In the genomic region with DNA sequence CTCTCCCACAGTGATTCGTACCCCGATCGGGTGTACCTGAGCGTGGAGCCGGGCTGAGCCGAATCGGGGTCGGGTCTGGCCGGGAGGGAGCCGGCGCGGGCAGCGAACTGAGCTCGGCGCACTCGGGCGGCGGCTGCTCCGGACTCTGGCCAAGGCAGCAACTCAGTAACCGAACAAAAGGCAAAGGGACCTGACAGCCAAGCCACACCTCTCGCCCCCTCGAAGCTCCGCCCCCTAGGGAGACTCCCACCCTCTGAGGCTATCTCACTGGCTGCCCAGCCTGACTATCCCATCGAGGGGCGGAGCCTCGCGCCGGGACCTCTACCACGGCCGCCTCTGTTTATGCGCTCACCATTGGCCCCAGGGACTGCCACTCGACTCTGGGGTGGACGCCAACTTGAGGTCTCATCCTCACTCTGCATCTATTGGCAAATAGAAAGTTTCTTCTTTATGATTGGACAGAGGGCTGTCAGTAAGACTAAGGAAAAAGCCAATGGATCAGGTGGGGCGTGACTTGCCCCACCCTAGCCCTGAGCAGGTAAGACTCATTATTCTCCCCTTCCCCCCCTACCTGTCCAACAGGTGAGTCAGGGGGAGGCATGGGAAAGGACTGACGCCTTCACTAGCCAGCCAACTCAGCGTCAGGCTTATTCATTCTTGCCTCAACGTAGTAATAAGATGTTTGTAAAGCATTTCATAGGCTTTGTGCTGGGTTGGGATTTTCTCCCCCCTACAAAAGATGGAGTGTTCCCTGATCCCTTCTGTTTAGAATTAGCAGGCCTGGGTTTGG, we compare ENCODE assay signal across 8 mouse cellular contexts. TPM values are rescaled to one million over a fixed set of nuclear protein-coding genes. Genes with fewer than 3 reads are reported as not detected.
DNase-seq lines count a peak whose midpoint lies in the region; ATAC-seq and TF ChIP-seq lines count a peak whose summit lies in the region.

A gene (minus strand): TSS at position 164 of the 790 bp plus-strand sequence.

- peaks cover 87% of the 10 kb centered on the region for H3K4me1 ChIP-seq in E14TG2a.4 (replicated peaks; ENCODE audit: low read depth, low read length)
- H3K4me1 ChIP-seq in forebrain, embryonic 13.5 days, result peaks cover 22% of the 10 kb centered on the region
- H3K4me1 ChIP-seq in liver, postnatal 0 days (ENCODE audit: insufficient read depth), result peaks cover 37% of the 10 kb centered on the region
- H3K4me1 ChIP-seq in neural tube, embryonic 14.5 days (ENCODE audit: control insufficient read depth, insufficient read depth, low read length), result peaks cover 5% of the 10 kb centered on the region; the same call in 1 of the 2 replicates

- H3K9ac ChIP-seq in forebrain, embryonic 13.5 days, result peak within 1 kb of the TSS; percentile 73
- H3K9ac ChIP-seq in liver, postnatal 0 days (replicated peaks), result peak within 1 kb of the TSS; percentile 80
- H3K9ac ChIP-seq in neural tube, embryonic 14.5 days (replicated peaks; ENCODE audit: low read depth, low read length), result peak within 1 kb of the TSS; percentile 76

- peak within 1 kb of the TSS; percentile 91 for H3K4me3 ChIP-seq in E14TG2a.4 (replicated peaks; ENCODE audit: low read length)
- H3K4me3 ChIP-seq in forebrain, embryonic 13.5 days, result peak within 1 kb of the TSS; percentile 62
- peak within 1 kb of the TSS; percentile 70 for H3K4me3 ChIP-seq in liver, postnatal 0 days (ENCODE audit: low read depth, low read length)
- peak within 1 kb of the TSS; percentile 70 for H3K4me3 ChIP-seq in neural tube, embryonic 14.5 days (ENCODE audit: low read depth, low read length)

- WGBS in forebrain, embryonic 13.5 days, result 2% methylated on average over 37 of the region's 37 CpGs
- 1% methylated on average over 37 of the region's 37 CpGs for WGBS in large intestine, adult 2 months
- 2% methylated on average over 37 of the region's 37 CpGs for WGBS in liver, postnatal 0 days (ENCODE audit: insufficient replicate concordance)
- 1% methylated on average over 37 of the region's 37 CpGs for WGBS in neural tube, embryonic 14.5 days

- peak; percentile 100 for DNase-seq in heart, postnatal 10 days
- peak; percentile 99 for DNase-seq in large intestine, adult 2 months (ENCODE audit: low read depth, low spot score)
- DNase-seq in liver, postnatal 0 days, result peak; percentile 97
- DNase-seq in testis, postnatal 10 days (ENCODE audit: low spot score), result peak; percentile 99

- H3K4me2 ChIP-seq in forebrain, embryonic 13.5 days, result peak within 1 kb of the TSS; percentile 66
- H3K4me2 ChIP-seq in liver, postnatal 0 days (ENCODE audit: low read depth, low read length), result peak within 1 kb of the TSS; percentile 66
- peak within 1 kb of the TSS; percentile 43 for H3K4me2 ChIP-seq in neural tube, embryonic 14.5 days (ENCODE audit: low read depth, low read length)

- peak within 1 kb of the TSS; percentile 57 for H3K27ac ChIP-seq in forebrain, embryonic 13.5 days
- peak within 1 kb of the TSS; percentile 98 for H3K27ac ChIP-seq in liver, postnatal 0 days (ENCODE audit: low read depth)
- peak within 1 kb of the TSS; percentile 70 for H3K27ac ChIP-seq in neural tube, embryonic 14.5 days (ENCODE audit: low read depth, low read length)

- H3K36me3 ChIP-seq in E14TG2a.4 (ENCODE audit: insufficient read depth, low read length), result peaks cover 24% of the 10 kb centered on the region
- no peaks in the 10 kb centered on the region for H3K36me3 ChIP-seq in forebrain, embryonic 13.5 days (ENCODE audit: poor library complexity, severe bottlenecking)
- H3K36me3 ChIP-seq in liver, postnatal 0 days (replicated peaks; ENCODE audit: insufficient read depth, low read length), result no peaks in the 10 kb centered on the region
- H3K36me3 ChIP-seq in neural tube, embryonic 14.5 days (ENCODE audit: control insufficient read depth, insufficient read depth, low read length), result no peaks in the 10 kb centered on the region

- no peak for TF ChIP-seq CTCF in E14TG2a.4 (conservative IDR thresholded peaks at IDR 0.05; ENCODE audit: low read length)
- TF ChIP-seq CTCF in liver, postnatal 0 days (IDR thresholded peaks at IDR 0.05; ENCODE audit: low read depth), result no peak; the same call in 1 of the 2 replicates

- 0 out of 2 replicates have a peak, but pooled peaks have one; percentile 16 for TF ChIP-seq EP300 in liver, postnatal 0 days (IDR thresholded peaks at IDR 0.05; ENCODE audit: low read depth)

- intact Hi-C loops in heart, postnatal 10 days (cut with DNase I), result loop anchor here (2.0 kb wide), 1 partner anchor 17 kb away; a partner anchor contains a TSS

- ATAC-seq in cerebellum, adult (ENCODE audit: insufficient number of reproducible peaks, low FRiP score, low TSS enrichment), result peak; percentile 94
- peak; percentile 98 for ATAC-seq in forebrain, embryonic 13.5 days
- peak; percentile 97 for ATAC-seq in liver, postnatal 0 days
- peak; percentile 99 for ATAC-seq in neural tube, embryonic 14.5 days (ENCODE audit: low read depth)

- H3K9me3 ChIP-seq in E14TG2a.4 (ENCODE audit: low read length), result no peaks in the 10 kb centered on the region
- H3K9me3 ChIP-seq in forebrain, embryonic 13.5 days (replicated peaks), result no peaks in the 10 kb centered on the region
- H3K9me3 ChIP-seq in liver, postnatal 0 days (ENCODE audit: low read length), result no peaks in the 10 kb centered on the region
- no peaks in the 10 kb centered on the region for H3K9me3 ChIP-seq in neural tube, embryonic 14.5 days (ENCODE audit: control insufficient read depth, low read length)

- H3K27me3 ChIP-seq in E14TG2a.4 (ENCODE audit: insufficient read depth, low read length), result no peaks in the 10 kb centered on the region
- H3K27me3 ChIP-seq in forebrain, embryonic 13.5 days, result peaks cover 36% of the 10 kb centered on the region
- no peaks in the 10 kb centered on the region for H3K27me3 ChIP-seq in liver, postnatal 0 days (ENCODE audit: insufficient read depth, low read length)
- no peaks in the 10 kb centered on the region for H3K27me3 ChIP-seq in neural tube, embryonic 14.5 days (ENCODE audit: control insufficient read depth, insufficient read depth, low read length)

RNA-seq across cellular contexts. Expression of the gene that starts here (rescaled TPM):
- 37.1 and 42.8 TPM in 2 replicates for polyA plus RNA-seq in forebrain, embryonic 13.5 days (2015; fragmentation: Nextera tagmentation; extraction: Ambion mirVana)
- total RNA-seq in heart, postnatal 10 days (2021), result 100 to 1,000 TPM; 252 to 286 TPM
- 216 and 335 TPM in 2 replicates for polyA plus RNA-seq in large intestine, adult 2 months (2012; rRNA removed)
- polyA plus RNA-seq in liver, postnatal 0 days (2015; fragmentation: Nextera tagmentation; extraction: Ambion mirVana), result 17.5 and 18.9 TPM in 2 replicates
- polyA plus RNA-seq in neural tube, embryonic 14.5 days (2014; fragmentation: Nextera tagmentation; extraction: Ambion mirVana), result 43.0 and 58.9 TPM in 2 replicates

Comparison
In these comparisons a context has a peak if more than half of its experiments do, and no peak if none do; other contexts are left out.
1. Peak in every context shown above with its lines: DNase-seq, ATAC-seq, H3K4me3 ChIP-seq and H3K27ac ChIP-seq.